Mouse (Mus musculus) CH12.LX (cell line): ENCODE measurements around the gene Prnp.

Experiments used
- CHD2 ChIP-seq: IDR thresholded peaks from 2 replicates; pipeline ENCODE4 v1.6.1; 2011; ENCODE audit warnings: low read length, improper control_type of control experiment
- CTCF ChIP-seq, 2 experiments: IDR thresholded peaks in 1 of 2; conservative IDR thresholded peaks in 1 of 2; 2 replicates each; pipeline ENCODE4 v1.5.1; 2011 to 2012; ENCODE audit warnings: low read depth in 2 of 2, low read length in 2 of 2, improper control_type of control experiment in 1 of 2, inconsistent platforms in 1 of 2, mild to moderate bottlenecking in 1 of 2, moderate library complexity in 1 of 2
- EP300 ChIP-seq: IDR thresholded peaks from 2 replicates; pipeline ENCODE4 v1.6.1; 2011; ENCODE audit warnings: low read length, improper control_type of control experiment
- JUND ChIP-seq: conservative IDR thresholded peaks from 2 replicates; pipeline ENCODE4 v1.6.1; 2011; ENCODE audit warnings: low read depth, low read length, improper control_type of control experiment
- MAFK ChIP-seq: IDR thresholded peaks from 2 replicates; pipeline ENCODE4 v1.6.1; 2011; ENCODE audit warnings: low read length, improper control_type of control experiment; ENCODE audit not compliant: insufficient replicate concordance
- MXI1 ChIP-seq: IDR thresholded peaks from 2 replicates; pipeline ENCODE4 v1.6.1; 2011; ENCODE audit warnings: mild to moderate bottlenecking, low read depth, low read length, improper control_type of control experiment
- POLR2A ChIP-seq: IDR thresholded peaks from 2 replicates; pipeline ENCODE4 v1.6.1; 2011; ENCODE audit warnings: low read depth, mild to moderate bottlenecking, improper control_type of control experiment, low read length
- SMC3 ChIP-seq: IDR thresholded peaks from 2 replicates; pipeline ENCODE4 v1.6.1; 2011; ENCODE audit warnings: low read depth, low read length, improper control_type of control experiment

DNA sequence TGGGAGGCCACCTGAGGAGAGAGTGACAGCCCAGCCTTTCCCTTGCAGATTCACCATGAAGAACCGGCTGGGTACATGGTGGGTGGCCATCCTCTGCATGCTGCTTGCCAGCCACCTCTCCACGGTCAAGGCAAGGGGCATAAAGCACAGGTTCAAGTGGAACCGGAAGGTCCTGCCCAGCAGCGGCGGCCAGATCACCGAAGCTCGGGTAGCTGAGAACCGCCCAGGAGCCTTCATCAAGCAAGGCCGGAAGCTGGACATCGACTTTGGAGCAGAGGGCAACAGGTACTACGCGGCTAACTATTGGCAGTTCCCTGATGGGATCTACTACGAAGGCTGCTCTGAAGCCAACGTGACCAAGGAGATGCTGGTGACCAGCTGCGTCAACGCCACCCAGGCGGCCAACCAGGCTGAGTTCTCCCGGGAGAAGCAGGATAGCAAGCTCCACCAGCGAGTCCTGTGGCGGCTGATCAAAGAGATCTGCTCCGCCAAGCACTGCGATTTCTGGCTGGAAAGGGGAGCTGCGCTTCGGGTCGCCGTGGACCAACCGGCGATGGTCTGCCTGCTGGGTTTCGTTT lies 43.3 kb downstream of the Prnp start:
- TF ChIP-seq POLR2A (no peak), MAFK (no peak), EP300 (no peak), CTCF (conservative IDR thresholded peaks at IDR 0.05 in 1 of 2, IDR thresholded peaks at IDR 0.05 in 1 of 2; ENCODE audit: low read depth in 2 of 2, low read length in 2 of 2) (no peak), JUND (no peak), SMC3 (no peak), CHD2 (no peak), MXI1 (no peak)
